Mouse (Mus musculus) stomach, postnatal 0 days (tissue): ENCODE results near the gene Scn8a. TPM values are rescaled to one million over a fixed set of nuclear protein-coding genes. Genes with fewer than 3 reads are reported as not detected.
A peak's percentile ranks its signal among the peaks of the same experiment; 100 is the strongest.

Experiments used
- ATAC-seq: fragments of 200-750 bp; cut with Nextera tagmentation; 2 replicates; pipeline ENCODE4 v1.8.0; 2017; ENCODE audit not compliant: low FRiP score, low TSS enrichment
- DNase-seq: peaks from one replicate; pipeline ENCODE4 v3.0.0-alpha.2; 2016; ENCODE audit warnings: low spot score
- H3K27ac ChIP-seq: fragments of 300-500 bp; sonication (generic); replicated peaks from 2 replicates; pipeline ENCODE4 v1.5.1; 2014; ENCODE audit warnings: mild to moderate bottlenecking, control low read depth
- H3K27me3 ChIP-seq: fragments of 300-500 bp; sonication (generic); 2 replicates; pipeline ENCODE4 v1.6.1; 2014; ENCODE audit warnings: low read length; ENCODE audit not compliant: control insufficient read depth, insufficient read depth
- H3K36me3 ChIP-seq: fragments of 300-500 bp; sonication (generic); 2 replicates; pipeline ENCODE4 v1.6.1; 2014; ENCODE audit warnings: low read length, mixed read lengths; ENCODE audit not compliant: control insufficient read depth, insufficient read depth
- H3K4me1 ChIP-seq: fragments of 300-500 bp; sonication (generic); replicated peaks from 2 replicates; pipeline ENCODE4 v1.6.1; 2014; ENCODE audit warnings: antibody characterized with exemption; ENCODE audit not compliant: control insufficient read depth, insufficient read depth
- H3K4me2 ChIP-seq: fragments of 300-500 bp; sonication (generic); replicated peaks from 2 replicates; pipeline ENCODE4 v1.6.1; 2014; ENCODE audit warnings: low read depth, mild to moderate bottlenecking, control low read depth, moderate library complexity
- H3K4me3 ChIP-seq: fragments of 300-500 bp; sonication (generic); 2 replicates; pipeline ENCODE4 v1.5.1; 2014; ENCODE audit warnings: low read depth, low read length, control low read depth
- H3K9ac ChIP-seq: fragments of 300-500 bp; sonication (generic); 2 replicates; pipeline ENCODE4 v1.6.1; 2014; ENCODE audit warnings: mild to moderate bottlenecking, low read length, control low read depth, mixed read lengths
- H3K9me3 ChIP-seq: fragments of 300-500 bp; sonication (generic); 2 replicates; pipeline ENCODE4 v1.6.1; 2016; ENCODE audit warnings: low read length; ENCODE audit not compliant: control insufficient read depth
- CTCF ChIP-seq: IDR thresholded peaks from 2 replicates; pipeline ENCODE4 v1.5.1; 2016; ENCODE audit warnings: antibody characterized with exemption, low read depth, mild to moderate bottlenecking, moderate library complexity
- EP300 ChIP-seq: optimal IDR thresholded peaks from 2 replicates; pipeline ENCODE3; 2016; ENCODE audit warnings: antibody characterized with exemption
- WGBS: fragments of 180-500 bp; shearing (Covaris S2); extraction: QIAGEN DNeasy Blood & Tissue Kit; methylation state at CpG from one replicate; pipeline ENCODE4 v1.1.7; 2014; 5-methylcytosine and 5-hydroxymethylcytosine counted together
- polyA plus RNA-seq: library from polyadenylated mRNA; unstranded; fragments of >200 nt; fragmentation: Nextera tagmentation; extraction: Ambion mirVana; gene quantifications from 2 replicates; pipeline ENCODE4 v1.2.1, GENCODE M21; 2015

The Scn8a gene
- polyA plus RNA-seq, 1 experiment from 2014 or later = 0.61 TPM

GRCm38 (mm10) chr15:101052560-101053501 is 183.2 kb downstream of the Scn8a start:
- H3K27ac ChIP-seq = no peak overlapping the region
- ATAC-seq = peak; percentile 58
- 33% methylated on average over 112 of the region's 120 CpGs for WGBS
- H3K27me3 ChIP-seq = peaks cover 2% of the 10 kb centered on the region; the same call in 1 of the 2 replicates
- TF ChIP-seq EP300 (no peak), CTCF (peak; percentile 27; the same call in 1 of the 2 replicates)
- H3K4me2 ChIP-seq = peak overlapping the region; percentile 56
- H3K36me3 ChIP-seq = no peaks in the 10 kb centered on the region
- H3K9ac ChIP-seq = peak overlapping the region; percentile 27; the same call in 1 of the 2 replicates
- H3K4me1 ChIP-seq = no peaks in the 10 kb centered on the region
- H3K4me3 ChIP-seq = peak overlapping the region; percentile 35
- no peaks in the 10 kb centered on the region for H3K9me3 ChIP-seq
- peak; percentile 67 for DNase-seq

- Histone ChIP-seq H3K36me3 (no peaks in the 10 kb centered on the region), H3K4me3 (peak overlapping the region; percentile 35), H3K9ac (0 out of 2 replicates have a peak overlapping the region, but pooled peaks have one; percentile 27), H3K27ac (no peak overlapping the region), H3K27me3 (peaks cover 2% of the 10 kb centered on the region; the same call in 1 of the 2 replicates), H3K4me2 (peak overlapping the region; percentile 56), H3K4me1 (no peaks in the 10 kb centered on the region), H3K9me3 (no peaks in the 10 kb centered on the region)
- DNase-seq (no peak), ATAC-seq (no peak; the same call in 1 of the 2 replicates)
- WGBS = 43% methylated on average over 53 of the region's 65 CpGs
- no peak for TF ChIP-seq CTCF
- no peak for TF ChIP-seq EP300
Measured at GRCm38 (mm10) chr15:101053832-101054459, 184.3 kb downstream of the Scn8a start.

- no peak overlapping the region for H3K9ac ChIP-seq
- WGBS = 90% methylated on average over 10 of the region's 10 CpGs
- ATAC-seq (no peak), DNase-seq (no peak)
- H3K4me3 ChIP-seq = no peak overlapping the region
- H3K4me1 ChIP-seq = no peaks in the 10 kb centered on the region
- no peaks in the 10 kb centered on the region for H3K36me3 ChIP-seq
- no peak overlapping the region for H3K4me2 ChIP-seq
- H3K9me3 ChIP-seq = no peaks in the 10 kb centered on the region
- H3K27ac ChIP-seq = no peak overlapping the region
- H3K27me3 ChIP-seq = peaks cover 2% of the 10 kb centered on the region; the same call in 1 of the 2 replicates
- no peak for TF ChIP-seq CTCF
- TF ChIP-seq EP300 = no peak
Measured at GRCm38 (mm10) chr15:101054541-101054940, 184.9 kb downstream of the Scn8a start.

GRCm38 (mm10) chr15:101056225-101056624 is 186.6 kb downstream of the Scn8a start:
- H3K36me3 ChIP-seq = no peaks in the 10 kb centered on the region
- peak; percentile 76 for ATAC-seq
- no peak overlapping the region for H3K9ac ChIP-seq
- H3K27ac ChIP-seq = no peak overlapping the region
- H3K4me2 ChIP-seq = no peak overlapping the region
- WGBS = 39% methylated on average over 10 of the region's 10 CpGs
- peak; percentile 68 for DNase-seq
- peaks cover 2% of the 10 kb centered on the region; the same call in 1 of the 2 replicates for H3K27me3 ChIP-seq
- no peaks in the 10 kb centered on the region for H3K9me3 ChIP-seq
- H3K4me1 ChIP-seq = no peaks in the 10 kb centered on the region
- TF ChIP-seq CTCF (peak; percentile 85), EP300 (no peak)
- H3K4me3 ChIP-seq = no peak overlapping the region

- H3K27ac ChIP-seq = no peak overlapping the region
- TF ChIP-seq EP300 = no peak
- H3K9ac ChIP-seq = no peak overlapping the region
- no peaks in the 10 kb centered on the region for H3K27me3 ChIP-seq
- H3K36me3 ChIP-seq = no peaks in the 10 kb centered on the region
- H3K4me2 ChIP-seq = no peak overlapping the region
- WGBS = 61% methylated on average over 9 of the region's 9 CpGs
- no peak for ATAC-seq
- DNase-seq = no peak
- no peaks in the 10 kb centered on the region for H3K9me3 ChIP-seq
- no peaks in the 10 kb centered on the region for H3K4me1 ChIP-seq
- H3K4me3 ChIP-seq = no peak overlapping the region
Measured at GRCm38 (mm10) chr15:101059570-101060279, 190.1 kb downstream of the Scn8a start.
